Mouse (Mus musculus): ENCODE measurements around the gene Tsen54. TPM values are rescaled to one million over a fixed set of nuclear protein-coding genes. Genes with fewer than 3 reads are reported as not detected.

The Tsen54 gene
- polyA plus RNA-seq, 1 experiment: 15.6 TPM

- TF ChIP-seq USF1 (IDR thresholded peaks at IDR 0.05; ENCODE audit: low read depth) (no peak), POLR2A (IDR thresholded peaks at IDR 0.05; ENCODE audit: insufficient read length, low read depth) (no peak), TCF3 (IDR thresholded peaks at IDR 0.05; ENCODE audit: insufficient read length, low read depth) (peak; percentile 49), MYOG (IDR thresholded peaks at IDR 0.05; ENCODE audit: control insufficient read depth in 1 of 3, insufficient read depth in 1 of 3, insufficient read length in 2 of 3, low read depth in 2 of 3) (peak in 2 of 3 experiments; percentile 46 to 85), MYOD1 (IDR thresholded peaks at IDR 0.05; ENCODE audit: control insufficient read depth in 1 of 3, insufficient read length in 2 of 3, low read depth in 2 of 3) (peak; percentile 6 to 94 (median 63))
- Histone ChIP-seq H3K4me3 (no peak overlapping the region), H3ac (ENCODE audit: control insufficient read depth, insufficient read length) (no peak overlapping the region), H3K27me3 (ENCODE audit: control insufficient read depth, insufficient read depth, insufficient read length) (peaks cover 72% of the 10 kb centered on the region), H3K79me2 (ENCODE audit: control insufficient read depth, insufficient read depth) (no peaks in the 10 kb centered on the region), H3K4me2 (ENCODE audit: low read depth) (no peak overlapping the region), H3K36me3 (ENCODE audit: control insufficient read depth, insufficient read depth) (no peaks in the 10 kb centered on the region)
Observed at GRCm38 (mm10) chr11:115838895-115839311, 24.4 kb downstream of the Tsen54 start.

GRCm38 (mm10) chr11:115839732-115840131, 25.2 kb downstream of the Tsen54 start:
- H3ac ChIP-seq (ENCODE audit: control insufficient read depth, insufficient read length): no peak overlapping the region
- H3K4me2 ChIP-seq (ENCODE audit: low read depth): no peak overlapping the region
- H3K79me2 ChIP-seq (ENCODE audit: control insufficient read depth, insufficient read depth): no peaks in the 10 kb centered on the region
- TF ChIP-seq MAX (IDR thresholded peaks at IDR 0.05; ENCODE audit: low read depth) (no peak), USF1 (IDR thresholded peaks at IDR 0.05; ENCODE audit: low read depth) (no peak), SRF (IDR thresholded peaks at IDR 0.05; ENCODE audit: control insufficient read depth, insufficient read length, low read depth) (no peak), CEBPB (IDR thresholded peaks at IDR 0.05; ENCODE audit: insufficient read depth, poor library complexity, severe bottlenecking) (no peak), TCF12 (IDR thresholded peaks at IDR 0.05; ENCODE audit: insufficient read depth, poor library complexity, severe bottlenecking) (no peak), E2F4 (IDR thresholded peaks at IDR 0.05; ENCODE audit: insufficient read depth) (no peak), TCF3 (IDR thresholded peaks at IDR 0.05; ENCODE audit: insufficient read length, low read depth) (no peak), MYOG (IDR thresholded peaks at IDR 0.05; ENCODE audit: control insufficient read depth in 1 of 3, insufficient read depth in 1 of 3, insufficient read length in 2 of 3, low read depth in 2 of 3) (no peak), POLR2A (IDR thresholded peaks at IDR 0.05; ENCODE audit: insufficient read length, low read depth) (no peak), REST (IDR thresholded peaks at IDR 0.05; ENCODE audit: insufficient read depth, insufficient read length) (no peak), POLR2AphosphoS2 (IDR thresholded peaks at IDR 0.05; ENCODE audit: insufficient read length, low read depth) (no peak), MYOD1 (IDR thresholded peaks at IDR 0.05; ENCODE audit: control insufficient read depth in 1 of 3, insufficient read length in 2 of 3, low read depth in 2 of 3) (no peak)
- peaks cover 75% of the 10 kb centered on the region for H3K27me3 ChIP-seq (ENCODE audit: control insufficient read depth, insufficient read depth, insufficient read length)
- no peaks in the 10 kb centered on the region for H3K36me3 ChIP-seq (ENCODE audit: control insufficient read depth, insufficient read depth)
- no peak overlapping the region for H3K4me3 ChIP-seq

GRCm38 (mm10) chr11:115841044-115841443, 26.5 kb downstream of the Tsen54 start:
- Histone ChIP-seq H3K27me3 (ENCODE audit: control insufficient read depth, insufficient read depth, insufficient read length) (peaks cover 71% of the 10 kb centered on the region), H3K36me3 (ENCODE audit: control insufficient read depth, insufficient read depth) (no peaks in the 10 kb centered on the region)
- TF ChIP-seq POLR2AphosphoS2 (IDR thresholded peaks at IDR 0.05; ENCODE audit: insufficient read length, low read depth) (no peak), MYOG (IDR thresholded peaks at IDR 0.05; ENCODE audit: control insufficient read depth in 1 of 3, insufficient read depth in 1 of 3, insufficient read length in 2 of 3, low read depth in 2 of 3) (no peak), TCF3 (IDR thresholded peaks at IDR 0.05; ENCODE audit: insufficient read length, low read depth) (no peak), TCF12 (IDR thresholded peaks at IDR 0.05; ENCODE audit: insufficient read depth, poor library complexity, severe bottlenecking) (no peak), MAX (IDR thresholded peaks at IDR 0.05; ENCODE audit: low read depth) (no peak), MYOD1 (IDR thresholded peaks at IDR 0.05; ENCODE audit: control insufficient read depth in 1 of 3, insufficient read length in 2 of 3, low read depth in 2 of 3) (no peak), SRF (IDR thresholded peaks at IDR 0.05; ENCODE audit: control insufficient read depth, insufficient read length, low read depth) (no peak)

GRCm38 (mm10) chr11:115841961-115842550, 27.5 kb downstream of the Tsen54 start:
- H3K27me3 ChIP-seq (ENCODE audit: control insufficient read depth, insufficient read depth, insufficient read length): peaks cover 66% of the 10 kb centered on the region
- no peaks in the 10 kb centered on the region for H3K36me3 ChIP-seq (ENCODE audit: control insufficient read depth, insufficient read depth)
- TF ChIP-seq TCF3 (IDR thresholded peaks at IDR 0.05; ENCODE audit: insufficient read length, low read depth): no peak
- TF ChIP-seq MYOG (IDR thresholded peaks at IDR 0.05; ENCODE audit: control insufficient read depth in 1 of 3, insufficient read depth in 1 of 3, insufficient read length in 2 of 3, low read depth in 2 of 3): no peak
- TF ChIP-seq MYOD1 (IDR thresholded peaks at IDR 0.05; ENCODE audit: control insufficient read depth in 1 of 3, insufficient read length in 2 of 3, low read depth in 2 of 3): no peak
- no peak for TF ChIP-seq POLR2A (IDR thresholded peaks at IDR 0.05; ENCODE audit: insufficient read length, low read depth)
- TF ChIP-seq E2F4 (IDR thresholded peaks at IDR 0.05; ENCODE audit: insufficient read depth): no peak
- TF ChIP-seq POLR2AphosphoS2 (IDR thresholded peaks at IDR 0.05; ENCODE audit: insufficient read length, low read depth): no peak
- TF ChIP-seq USF1 (IDR thresholded peaks at IDR 0.05; ENCODE audit: low read depth): no peak
- TF ChIP-seq MAX (IDR thresholded peaks at IDR 0.05; ENCODE audit: low read depth): no peak
- TF ChIP-seq REST (IDR thresholded peaks at IDR 0.05; ENCODE audit: insufficient read depth, insufficient read length): no peak
- TF ChIP-seq SRF (IDR thresholded peaks at IDR 0.05; ENCODE audit: control insufficient read depth, insufficient read length, low read depth): no peak
- no peak for TF ChIP-seq TCF12 (IDR thresholded peaks at IDR 0.05; ENCODE audit: insufficient read depth, poor library complexity, severe bottlenecking)
- TF ChIP-seq CEBPB (IDR thresholded peaks at IDR 0.05; ENCODE audit: insufficient read depth, poor library complexity, severe bottlenecking): no peak
- H3K4me2 ChIP-seq (ENCODE audit: low read depth): no peak overlapping the region
- no peak overlapping the region for H3ac ChIP-seq (ENCODE audit: control insufficient read depth, insufficient read length)
- H3K4me3 ChIP-seq: no peak overlapping the region
- no peaks in the 10 kb centered on the region for H3K79me2 ChIP-seq (ENCODE audit: control insufficient read depth, insufficient read depth)

More at GRCm38 (mm10) chr11:115841044-115841443, 26.5 kb downstream of the Tsen54 start:
- Histone ChIP-seq H3K79me2 (ENCODE audit: control insufficient read depth, insufficient read depth) (no peaks in the 10 kb centered on the region), H3ac (ENCODE audit: control insufficient read depth, insufficient read length) (no peak overlapping the region), H3K4me2 (ENCODE audit: low read depth) (no peak overlapping the region), H3K4me3 (no peak overlapping the region)

All from myocyte (in vitro differentiated cells).